In the genomic region with DNA sequence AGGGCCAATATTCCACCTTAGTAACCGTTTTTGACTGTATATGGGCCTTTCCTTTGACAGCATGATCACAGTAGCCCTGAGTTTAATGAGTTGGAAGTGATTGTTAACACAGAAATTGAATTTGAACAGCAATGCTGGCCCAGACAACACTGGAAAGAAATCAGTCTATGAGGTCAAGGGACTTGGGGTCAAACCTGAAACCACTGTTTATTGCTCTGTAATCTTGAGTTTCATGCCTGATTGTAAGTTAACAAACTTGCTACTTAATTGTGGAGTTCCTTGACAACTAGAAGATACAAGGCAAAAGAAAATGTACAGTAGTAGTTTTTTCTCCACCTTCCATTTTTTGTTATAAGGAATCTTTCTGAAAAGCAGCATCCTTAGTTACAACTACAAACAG, we compare ENCODE assay signal across 22 mouse cellular contexts. TPM values are rescaled to one million over a fixed set of nuclear protein-coding genes. Genes with fewer than 3 reads are reported as not detected.
DNase-seq lines count a peak whose midpoint lies in the region; ATAC-seq and TF ChIP-seq lines count a peak whose summit lies in the region.
"Had no signal": no experiment of that assay in that cellular context is flagged by ENCODE, and none has a peak within 500 bp of the region (broad histone marks: within the 10 kb centered on the region; RNA-seq: fewer than 3 reads in every experiment).

No protein-coding gene starts in this region.

- no peak overlapping the region for H3K27ac ChIP-seq in liver, adult 2 months (replicated peaks; ENCODE audit: insufficient read depth, low read depth, low read length)
- H3K27ac ChIP-seq in kidney, embryonic 15.5 days, result no peak overlapping the region

- no peaks in the 10 kb centered on the region for H3K36me3 ChIP-seq in liver, adult 2 months (ENCODE audit: control insufficient read depth, insufficient read depth, low read length)
- H3K36me3 ChIP-seq in kidney, embryonic 15.5 days, result no peaks in the 10 kb centered on the region
- H3K36me3 ChIP-seq: G1E had no signal

- H3K4me3 ChIP-seq in liver, adult 2 months (ENCODE audit: insufficient read depth, low read depth, low read length), result no peak overlapping the region
- H3K4me3 ChIP-seq in kidney, embryonic 15.5 days (replicated peaks), result no peak overlapping the region

- H3K9me3 ChIP-seq in kidney, embryonic 15.5 days (replicated peaks), result no peaks in the 10 kb centered on the region
- H3K9me3 ChIP-seq: G1E had no signal

- no peaks in the 10 kb centered on the region for H3K27me3 ChIP-seq in liver, adult 2 months (ENCODE audit: control insufficient read depth, insufficient read depth, low read length)
- H3K27me3 ChIP-seq in kidney, embryonic 15.5 days, result no peaks in the 10 kb centered on the region
- H3K27me3 ChIP-seq: CH12.LX, Patski had no signal

- TF ChIP-seq CTCF in liver, adult 2 months (IDR thresholded peaks at IDR 0.05; ENCODE audit: low read depth, low read length), result no peak

- DNase-seq in liver, adult 2 months (ENCODE audit: extremely low read depth, low read depth, low spot score), result peak; percentile 76
- no peak for DNase-seq in liver
- DNase-seq in retina, embryonic 14.5 days (ENCODE audit: low spot score), result peak; percentile 38
- DNase-seq in retina, postnatal 1 day, result no peak
- DNase-seq in Muller cell, postnatal 12 days (ENCODE audit: inconsistent ontology term), result peak; percentile 48
- DNase-seq: adrenal gland, adult 2 months; adrenal gland, adult 8-10 months; adrenal gland, postnatal 10 days; adrenal gland, postnatal 14 days; adrenal gland, postnatal 25 days; adrenal gland, postnatal 36 days; B cell, adult 2 months; cerebellum, adult 11 months; cerebellum, adult 11-12 months; cerebellum, adult 18-20 months; cerebellum, adult 2 months had no signal

- peaks cover 3% of the 10 kb centered on the region for H3K4me1 ChIP-seq in liver, adult 2 months (ENCODE audit: control insufficient read depth, insufficient read depth, low read length)
- H3K4me1 ChIP-seq in kidney, embryonic 15.5 days, result no peaks in the 10 kb centered on the region

- no peak overlapping the region for H3K4me2 ChIP-seq in kidney, embryonic 15.5 days

- WGBS in liver, adult 2 months, result 17% methylated on average over 1 of the region's 1 CpGs
- 47% methylated on average over 1 of the region's 1 CpGs for WGBS in kidney, embryonic 15.5 days

- no peak overlapping the region for H3K9ac ChIP-seq in liver, adult 2 months (ENCODE audit: low read depth, low read length)
- H3K9ac ChIP-seq in kidney, embryonic 15.5 days, result no peak overlapping the region

- TF ChIP-seq POLR2A in liver, adult 2 months (IDR thresholded peaks at IDR 0.05; ENCODE audit: extremely low read depth, insufficient read depth, low read length), result no peak

- ATAC-seq in kidney, embryonic 15.5 days (replicated peaks; ENCODE audit: low FRiP score), result no peak
- ATAC-seq: activated CD4-positive, CD25-positive, alpha-beta regulatory T cell, adult 4 months; CD4-positive, CD25-positive, alpha-beta regulatory T cell, adult 4 months; Patski had no signal

- peaks cover 9% of the 10 kb centered on the region for H3K79me2 ChIP-seq in liver, adult 2 months (ENCODE audit: control insufficient read depth, insufficient read depth, low read length)

RNA-seq across cellular contexts. Expression of a gene that starts 31.0 kb away (rescaled TPM):
- total RNA-seq in liver, adult 2 months (2014; rRNA removed), result 9.9 and 10.5 TPM in 2 replicates
- 8.6 and 16.1 TPM in 2 replicates for polyA plus RNA-seq in liver, adult 2 months (2012; rRNA removed)
- polyA plus RNA-seq in kidney, embryonic 15.5 days (2015; fragmentation: Nextera tagmentation; extraction: Ambion mirVana), result 12.8 and 13.6 TPM in 2 replicates
- total RNA-seq: CH12.LX had no signal
- polyA plus RNA-seq: G1E had no signal

Comparison
In these comparisons a context has a peak if more than half of its experiments do, and no peak if none do; other contexts are left out.
1. DNase-seq: peak in liver, adult 2 months (single experiment), retina, embryonic 14.5 days (single experiment) and Muller cell, postnatal 12 days (single experiment); none in liver (single experiment) and retina, postnatal 1 day (single experiment).